Mouse (Mus musculus) myocyte (in vitro differentiated cells): ENCODE results near the gene Tnni2. TPM values are rescaled to one million over a fixed set of nuclear protein-coding genes. Genes with fewer than 3 reads are reported as not detected.

Experiments
- H3K27me3 ChIP-seq: one replicate; pipeline ENCODE4 v1.6.1; 2011; ENCODE audit not compliant: control insufficient read depth, insufficient read depth, insufficient read length
- H3K36me3 ChIP-seq: one replicate; pipeline ENCODE4 v1.6.1; 2011; ENCODE audit not compliant: control insufficient read depth, insufficient read depth
- H3K4me2 ChIP-seq: one replicate; pipeline ENCODE4 v1.6.1; 2011; ENCODE audit warnings: low read depth, control low read depth
- H3K4me3 ChIP-seq: one replicate; pipeline ENCODE4 v1.5.1; 2011; ENCODE audit warnings: mild to moderate bottlenecking, control low read depth, moderate library complexity
- H3K79me2 ChIP-seq: one replicate; pipeline ENCODE4 v1.6.1; 2011; ENCODE audit not compliant: control insufficient read depth, insufficient read depth
- H3ac ChIP-seq: one replicate; pipeline ENCODE4 v1.6.1; 2011; ENCODE audit not compliant: control insufficient read depth, insufficient read length
- CEBPB ChIP-seq: IDR thresholded peaks from 2 replicates; pipeline ENCODE4 v1.6.1; 2011; ENCODE audit warnings: mild to moderate bottlenecking, moderate library complexity; ENCODE audit not compliant: poor library complexity, insufficient read depth, severe bottlenecking
- E2F4 ChIP-seq: IDR thresholded peaks from one replicate; pipeline ENCODE4 v1.6.1; 2011; ENCODE audit warnings: mild to moderate bottlenecking, control low read depth, moderate library complexity; ENCODE audit not compliant: insufficient read depth
- MAX ChIP-seq: IDR thresholded peaks from one replicate; pipeline ENCODE4 v1.6.1; 2011; ENCODE audit warnings: low read depth, mild to moderate bottlenecking, control low read depth
- MYOD1 ChIP-seq, 3 experiments: IDR thresholded peaks; one replicate each; pipeline ENCODE4 v1.6.1; 2011; ENCODE audit warnings: control low read depth in 2 of 3, low read depth in 2 of 3, mild to moderate bottlenecking in 2 of 3, moderate library complexity in 1 of 3; ENCODE audit not compliant: insufficient read length in 2 of 3, control insufficient read depth in 1 of 3
- MYOG ChIP-seq, 3 experiments: IDR thresholded peaks; one replicate each; pipeline ENCODE4 v1.6.1; 2011; ENCODE audit warnings: control low read depth in 2 of 3, low read depth in 2 of 3, mild to moderate bottlenecking in 2 of 3; ENCODE audit not compliant: insufficient read length in 2 of 3, control insufficient read depth in 1 of 3, insufficient read depth in 1 of 3
- POLR2A ChIP-seq: IDR thresholded peaks from one replicate; pipeline ENCODE4 v1.6.1; 2011; ENCODE audit warnings: low read depth, mild to moderate bottlenecking, control low read depth, moderate library complexity; ENCODE audit not compliant: insufficient read length
- POLR2AphosphoS2 ChIP-seq: IDR thresholded peaks from one replicate; pipeline ENCODE4 v1.6.1; 2011; ENCODE audit warnings: low read depth, control low read depth; ENCODE audit not compliant: insufficient read length
- REST ChIP-seq: IDR thresholded peaks from one replicate; pipeline ENCODE4 v1.6.1; 2011; ENCODE audit warnings: mild to moderate bottlenecking, control low read depth, moderate library complexity; ENCODE audit not compliant: insufficient read depth, insufficient read length
- SRF ChIP-seq: IDR thresholded peaks from one replicate; pipeline ENCODE4 v1.6.1; 2011; ENCODE audit warnings: low read depth; ENCODE audit not compliant: control insufficient read depth, insufficient read length
- TCF12 ChIP-seq: IDR thresholded peaks from one replicate; pipeline ENCODE4 v1.6.1; 2011; ENCODE audit warnings: mild to moderate bottlenecking, control low read depth; ENCODE audit not compliant: poor library complexity, insufficient read depth, severe bottlenecking
- TCF3 ChIP-seq: IDR thresholded peaks from one replicate; pipeline ENCODE4 v1.6.1; 2011; ENCODE audit warnings: low read depth, control low read depth; ENCODE audit not compliant: insufficient read length
- USF1 ChIP-seq: IDR thresholded peaks from one replicate; pipeline ENCODE4 v1.6.1; 2011; ENCODE audit warnings: low read depth, mild to moderate bottlenecking, control low read depth, moderate library complexity
- polyA plus RNA-seq: library from polyadenylated mRNA; unstranded; fragments of >200 nt; fragmentation: generic; extraction: Trizol; gene quantifications from one replicate; pipeline ENCODE4 v1.2.1, GENCODE M21; 2012; ENCODE audit warnings: missing spikeins

The Tnni2 gene
- polyA plus RNA-seq, 1 experiment: 3,238 TPM

DNA sequence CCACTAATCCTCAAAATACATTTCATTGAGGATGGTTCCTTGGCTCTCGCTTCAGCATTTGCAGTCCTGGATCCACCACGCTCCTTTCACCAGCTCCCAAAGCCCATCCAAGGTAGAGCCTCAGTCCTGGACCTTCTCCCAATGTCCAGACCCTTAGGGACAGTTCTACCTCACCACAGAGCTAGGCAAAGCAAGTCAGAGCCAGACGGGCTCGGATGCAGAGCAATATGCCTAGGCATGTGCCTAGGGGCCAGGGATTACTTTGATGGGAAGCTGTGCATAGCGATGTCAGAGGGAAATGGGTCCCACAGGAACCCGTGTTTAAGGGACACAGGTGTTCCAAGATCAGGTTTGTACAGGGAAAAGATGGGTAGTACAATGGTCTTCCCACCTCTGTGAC lies 3.7 kb downstream of the Tnni2 start:
- H3ac ChIP-seq: no peak overlapping the region
- no peaks in the 10 kb centered on the region for H3K36me3 ChIP-seq
- TF ChIP-seq POLR2AphosphoS2 (peak; percentile 72), SRF (no peak)
- H3K79me2 ChIP-seq: no peaks in the 10 kb centered on the region
- peak overlapping the region; percentile 82 for H3K4me2 ChIP-seq
- H3K27me3 ChIP-seq: no peaks in the 10 kb centered on the region
- no peak overlapping the region for H3K4me3 ChIP-seq

DNA sequence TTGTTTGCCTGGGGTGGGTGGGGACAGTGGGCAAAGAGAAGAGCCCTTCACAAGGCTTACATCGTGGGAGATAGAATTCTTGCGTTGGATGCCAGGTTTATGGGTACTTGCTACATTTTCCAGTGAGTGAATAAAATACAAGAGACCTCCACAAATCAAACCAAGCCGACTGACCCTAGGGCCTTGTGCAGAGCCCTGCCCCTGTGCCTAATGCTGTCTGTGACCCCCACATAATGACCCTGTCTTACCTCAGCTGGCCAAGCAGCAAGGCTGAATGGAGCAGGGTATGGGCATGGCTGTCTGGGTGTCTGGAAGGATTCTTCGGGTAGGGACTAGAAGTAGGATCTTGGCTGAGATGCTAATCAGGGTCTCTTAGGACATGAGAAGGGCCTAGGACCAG lies 4.7 kb downstream of the Tnni2 start:
- Histone ChIP-seq H3ac (no peak overlapping the region), H3K4me3 (no peak overlapping the region), H3K79me2 (no peaks in the 10 kb centered on the region), H3K36me3 (no peaks in the 10 kb centered on the region), H3K4me2 (no peak overlapping the region), H3K27me3 (no peaks in the 10 kb centered on the region)
- TF ChIP-seq POLR2A (peak; percentile 38), TCF12 (no peak), USF1 (no peak), POLR2AphosphoS2 (peak; percentile 59), MAX (no peak)

DNA sequence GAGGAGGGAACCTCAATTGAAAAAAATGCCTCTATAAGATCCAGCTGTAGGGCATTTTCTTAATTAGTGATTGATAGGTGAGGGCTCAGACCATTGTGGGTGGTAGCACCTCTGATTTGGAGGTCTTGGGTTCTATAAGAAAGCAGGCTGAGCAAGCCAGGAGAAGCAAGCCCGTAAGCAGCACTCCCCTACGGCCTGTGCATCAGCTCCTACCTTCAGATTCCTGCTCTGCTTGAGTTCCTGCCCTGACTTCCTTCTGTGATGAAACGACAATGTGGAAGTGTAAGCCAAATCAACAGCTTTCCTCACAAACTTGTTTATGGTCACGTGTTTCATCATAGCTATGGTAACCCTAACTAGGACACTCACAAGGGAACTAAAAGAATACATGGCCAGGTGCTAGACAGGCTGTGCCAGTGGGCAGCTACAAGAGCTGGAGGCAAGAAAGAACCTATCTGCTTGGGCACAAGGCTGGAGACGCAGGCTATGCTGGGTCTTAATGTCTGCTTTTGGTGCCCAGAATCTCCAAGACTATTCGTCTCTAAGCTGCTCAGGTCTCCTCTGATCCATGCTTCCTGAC lies 7.5 kb downstream of the Tnni2 start:
- H3ac ChIP-seq: no peak overlapping the region
- no peaks in the 10 kb centered on the region for H3K27me3 ChIP-seq
- no peaks in the 10 kb centered on the region for H3K79me2 ChIP-seq
- TF ChIP-seq TCF3 (no peak), USF1 (no peak), POLR2AphosphoS2 (no peak), POLR2A (no peak), TCF12 (no peak), MYOG (IDR thresholded peaks at IDR 0.05; ENCODE audit: control insufficient read depth in 1 of 3, insufficient read depth in 1 of 3, insufficient read length in 2 of 3, low read depth in 2 of 3) (no peak), E2F4 (no peak), REST (no peak), SRF (no peak), MYOD1 (IDR thresholded peaks at IDR 0.05; ENCODE audit: control insufficient read depth in 1 of 3, insufficient read length in 2 of 3, low read depth in 2 of 3) (no peak), MAX (no peak), CEBPB (no peak)
- H3K4me2 ChIP-seq: no peak overlapping the region
- H3K36me3 ChIP-seq: no peaks in the 10 kb centered on the region
- H3K4me3 ChIP-seq: no peak overlapping the region

GRCm38 (mm10) chr7:142454706-142455105 lies 13.1 kb downstream of the Tnni2 start:
- no peaks in the 10 kb centered on the region for H3K79me2 ChIP-seq
- H3ac ChIP-seq: no peak overlapping the region
- no peak overlapping the region for H3K4me2 ChIP-seq
- H3K27me3 ChIP-seq: no peaks in the 10 kb centered on the region
- H3K36me3 ChIP-seq: no peaks in the 10 kb centered on the region
- no peak overlapping the region for H3K4me3 ChIP-seq
- no peak for TF ChIP-seq MAX
- TF ChIP-seq MYOD1 (IDR thresholded peaks at IDR 0.05; ENCODE audit: control insufficient read depth in 1 of 3, insufficient read length in 2 of 3, low read depth in 2 of 3): no peak
- no peak for TF ChIP-seq USF1
- no peak for TF ChIP-seq CEBPB
- no peak for TF ChIP-seq MYOG (IDR thresholded peaks at IDR 0.05; ENCODE audit: control insufficient read depth in 1 of 3, insufficient read depth in 1 of 3, insufficient read length in 2 of 3, low read depth in 2 of 3)
- no peak for TF ChIP-seq REST

- H3K79me2 ChIP-seq: no peaks in the 10 kb centered on the region
- TF ChIP-seq E2F4 (no peak), TCF3 (no peak), SRF (no peak), MAX (no peak), USF1 (no peak), MYOG (IDR thresholded peaks at IDR 0.05; ENCODE audit: control insufficient read depth in 1 of 3, insufficient read depth in 1 of 3, insufficient read length in 2 of 3, low read depth in 2 of 3) (no peak), POLR2AphosphoS2 (no peak)
- no peak overlapping the region for H3ac ChIP-seq
- H3K27me3 ChIP-seq: no peaks in the 10 kb centered on the region
- no peak overlapping the region for H3K4me3 ChIP-seq
- no peak overlapping the region for H3K4me2 ChIP-seq
- H3K36me3 ChIP-seq: no peaks in the 10 kb centered on the region
These were observed 13.6 kb downstream of the Tnni2 start for GRCm38 (mm10) chr7:142455251-142455650.
